Comparison of ENCODE assay signal across 9 mouse cellular contexts in the genomic region with DNA sequence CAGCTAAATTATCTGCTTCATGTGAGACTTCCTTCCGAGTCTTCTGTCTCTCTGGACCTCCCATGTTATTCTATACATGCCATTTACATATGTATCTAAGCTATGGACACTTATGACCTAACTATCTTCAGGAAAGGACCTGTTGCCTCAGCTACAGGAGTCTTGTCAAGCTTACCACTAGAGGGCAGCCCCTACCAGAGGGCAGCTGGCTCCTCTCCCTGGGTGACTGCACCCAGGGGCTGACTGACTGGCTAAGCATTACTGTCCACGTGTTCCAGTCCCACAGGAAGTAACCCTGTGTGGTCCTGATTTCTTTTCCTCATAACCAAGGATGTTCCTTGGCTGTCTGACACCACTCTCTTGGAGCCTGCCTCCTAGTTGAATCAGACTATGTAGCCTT. TPM values are rescaled to one million over a fixed set of nuclear protein-coding genes. Genes with fewer than 3 reads are reported as not detected.
A peak's percentile ranks its signal among the peaks of the same experiment; 100 is the strongest.
DNase-seq lines count a peak whose midpoint lies in the region; ATAC-seq and TF ChIP-seq lines count a peak whose summit lies in the region.
"Had no signal": no experiment of that assay in that cellular context is flagged by ENCODE, and none has a peak within 500 bp of the region (broad histone marks: within the 10 kb centered on the region; RNA-seq: fewer than 3 reads in every experiment).

No protein-coding gene starts in this region.

- no peaks in the 10 kb centered on the region for H3K27me3 ChIP-seq in intestine, postnatal 0 days (replicated peaks; ENCODE audit: control insufficient read depth, insufficient read depth, low read length)
- H3K27me3 ChIP-seq in intestine, embryonic 15.5 days (replicated peaks) = no peaks in the 10 kb centered on the region

- no peak overlapping the region for H3K27ac ChIP-seq in intestine, postnatal 0 days (ENCODE audit: low read depth, low read length)
- H3K27ac ChIP-seq in intestine, embryonic 15.5 days = no peak overlapping the region

- H3K9me3 ChIP-seq in intestine, postnatal 0 days (ENCODE audit: control insufficient read depth) = no peaks in the 10 kb centered on the region
- no peaks in the 10 kb centered on the region for H3K9me3 ChIP-seq in intestine, embryonic 15.5 days

- no peak overlapping the region for H3K4me3 ChIP-seq in intestine, postnatal 0 days (ENCODE audit: low read depth, low read length)
- H3K4me3 ChIP-seq in intestine, embryonic 15.5 days (replicated peaks) = no peak overlapping the region

- 56% methylated on average over 2 of the region's 2 CpGs for WGBS in intestine, postnatal 0 days
- 50% methylated on average over 2 of the region's 2 CpGs for WGBS in intestine, embryonic 15.5 days

- H3K4me1 ChIP-seq in intestine, postnatal 0 days (replicated peaks; ENCODE audit: control insufficient read depth, insufficient read depth, low read length) = no peaks in the 10 kb centered on the region
- no peaks in the 10 kb centered on the region for H3K4me1 ChIP-seq in intestine, embryonic 15.5 days (replicated peaks)

- H3K4me2 ChIP-seq in intestine, postnatal 0 days (replicated peaks; ENCODE audit: low read depth) = no peak overlapping the region
- no peak overlapping the region for H3K4me2 ChIP-seq in intestine, embryonic 15.5 days (replicated peaks)

- no peak for ATAC-seq in intestine, postnatal 0 days
- no peak for ATAC-seq in intestine, embryonic 15.5 days
- peak; percentile 69 for ATAC-seq in megakaryocyte progenitor cell, adult 5-6 weeks (replicated peaks; ENCODE audit: poor library complexity)
- ATAC-seq in cerebellum, adult (ENCODE audit: insufficient number of reproducible peaks, low FRiP score, low TSS enrichment) = no peak

- DNase-seq in B cell, adult 2 months = peak; percentile 32 to 41
- peak; percentile 44 for DNase-seq in ZHBTc4 (ENCODE audit: low read depth, low spot score)
- DNase-seq in kidney, adult 8-10 months = peak; percentile 20 to 42
- DNase-seq in yolk sac, embryonic 10.5 days (ENCODE audit: low spot score) = no peak

- peak; percentile 49 for TF ChIP-seq CTCF in intestine, postnatal 0 days (IDR thresholded peaks at IDR 0.05; ENCODE audit: low read depth)

- H3K9ac ChIP-seq in intestine, postnatal 0 days (ENCODE audit: low read depth, low read length) = no peak overlapping the region
- no peak overlapping the region for H3K9ac ChIP-seq in intestine, embryonic 15.5 days

- no peaks in the 10 kb centered on the region for H3K36me3 ChIP-seq in intestine, postnatal 0 days (ENCODE audit: control insufficient read depth, insufficient read depth)
- H3K36me3 ChIP-seq in intestine, embryonic 15.5 days = no peaks in the 10 kb centered on the region

RNA-seq across cellular contexts. Expression of gene Mrap2, which starts 46.1 kb away (rescaled TPM):
- 0.30 and 0.38 TPM in 2 replicates for polyA plus RNA-seq in intestine, postnatal 0 days (2015; fragmentation: Nextera tagmentation; extraction: Ambion mirVana)
- polyA plus RNA-seq in intestine, embryonic 15.5 days (2015; fragmentation: Nextera tagmentation; extraction: Ambion mirVana) = 0.39 and 0.40 TPM in 2 replicates
- not detected in 2 replicates for total RNA-seq in megakaryocyte progenitor cell, adult 5-6 weeks (2015)
- not detected in 2 replicates for total RNA-seq in megakaryocyte progenitor cell, adult 5-6 weeks (2017)
- polyA plus RNA-seq: embryonic facial prominence, embryonic 11.5 days had no signal
